Mouse (Mus musculus): ENCODE measurements around the gene Acsl5.

- TF ChIP-seq CTCF (conservative IDR thresholded peaks at IDR 0.05; ENCODE audit: insufficient read depth, insufficient read length, low read depth, low read length): no peak
- no peak for TF ChIP-seq POLR2A (IDR thresholded peaks at IDR 0.05; ENCODE audit: low read depth, low read length)
These were observed 40.0 kb upstream of the Acsl5 start for GRCm38 (mm10) chr19:55211698-55212097.

All from kidney, adult 2 months (tissue).